ENCODE assay signal across 22 mouse cellular contexts in genomic region chr13:93683336-93683735, GRCm38 (mm10). TPM values are rescaled to one million over a fixed set of nuclear protein-coding genes. Genes with fewer than 3 reads are reported as not detected.
DNase-seq lines count a peak whose midpoint lies in the region; ATAC-seq and TF ChIP-seq lines count a peak whose summit lies in the region.
"Had no signal": no experiment of that assay in that cellular context is flagged by ENCODE, and none has a peak within 500 bp of the region (broad histone marks: within the 10 kb centered on the region; RNA-seq: fewer than 3 reads in every experiment).

No protein-coding gene starts in this region.

- peak; percentile 47 for DNase-seq in kidney, postnatal 0 days (ENCODE audit: low spot score)
- DNase-seq in kidney, adult 18-20 months, result no peak
- DNase-seq in 3T3-L1 (ENCODE audit: low read depth, low spot score) (peak; percentile 27), ES-CJ7 (ENCODE audit: low read depth, low spot score) (peak; percentile 22)
- DNase-seq in right cerebral cortex, postnatal 4 days, result no peak
- no peak for DNase-seq in thymus, postnatal 25 days
- DNase-seq in layer of hippocampus, adult 18-20 months (ENCODE audit: low spot score in 2 of 2), result no peak
- DNase-seq: adrenal gland, postnatal 14 days; cerebellum, adult 2 months; gastrocnemius, postnatal 25 days; kidney, adult 8-10 months; lung, adult 18-20 months; right cerebral cortex, postnatal 25 days had no signal

- H3K9ac ChIP-seq in kidney, postnatal 0 days (ENCODE audit: low read depth, low read length), result no peak overlapping the region
- H3K9ac ChIP-seq: embryonic facial prominence, embryonic 13.5 days; heart, embryonic 12.5 days; hindbrain, embryonic 15.5 days; limb, embryonic 15.5 days; midbrain, embryonic 15.5 days had no signal

- no peak overlapping the region for H3K4me2 ChIP-seq in kidney, postnatal 0 days (ENCODE audit: low read length)
- H3K4me2 ChIP-seq: embryonic facial prominence, embryonic 13.5 days; heart, embryonic 12.5 days; hindbrain, embryonic 15.5 days; limb, embryonic 15.5 days; midbrain, embryonic 15.5 days had no signal

- no peaks in the 10 kb centered on the region for H3K36me3 ChIP-seq in kidney, postnatal 0 days (ENCODE audit: insufficient read depth, low read length)
- H3K36me3 ChIP-seq: embryonic facial prominence, embryonic 13.5 days; heart, embryonic 12.5 days; hindbrain, embryonic 15.5 days; limb, embryonic 15.5 days; midbrain, embryonic 15.5 days had no signal

- H3K9me3 ChIP-seq in kidney, postnatal 0 days (replicated peaks; ENCODE audit: low read length), result no peaks in the 10 kb centered on the region
- H3K9me3 ChIP-seq: embryonic facial prominence, embryonic 13.5 days; hindbrain, embryonic 15.5 days; limb, embryonic 15.5 days; midbrain, embryonic 15.5 days had no signal

- no peaks in the 10 kb centered on the region for H3K27me3 ChIP-seq in kidney, postnatal 0 days (ENCODE audit: insufficient read depth, low read length)
- H3K27me3 ChIP-seq: embryonic facial prominence, embryonic 13.5 days; heart, embryonic 12.5 days; hindbrain, embryonic 15.5 days; limb, embryonic 15.5 days; midbrain, embryonic 15.5 days had no signal

- H3K4me3 ChIP-seq in kidney, postnatal 0 days (replicated peaks; ENCODE audit: low read depth, low read length), result no peak overlapping the region
- H3K4me3 ChIP-seq: embryonic facial prominence, embryonic 13.5 days; heart, embryonic 12.5 days; hindbrain, embryonic 15.5 days; limb, embryonic 15.5 days; midbrain, embryonic 15.5 days had no signal

- ATAC-seq in kidney, postnatal 0 days (replicated peaks; ENCODE audit: low FRiP score, low read depth), result no peak
- ATAC-seq in granulocyte monocyte progenitor cell, adult 5-6 weeks (replicated peaks; ENCODE audit: poor library complexity, severe bottlenecking), result peak; percentile 94
- ATAC-seq: activated CD4-positive, CD25-positive, alpha-beta regulatory T cell, adult 4 months; midbrain, embryonic 15.5 days had no signal

- no peak overlapping the region for H3K27ac ChIP-seq in kidney, postnatal 0 days
- H3K27ac ChIP-seq: embryonic facial prominence, embryonic 13.5 days; hindbrain, embryonic 15.5 days; limb, embryonic 15.5 days; midbrain, embryonic 15.5 days; stomach, postnatal 0 days had no signal

- H3K4me1 ChIP-seq in kidney, postnatal 0 days (replicated peaks; ENCODE audit: insufficient read depth, low read length), result no peaks in the 10 kb centered on the region
- H3K4me1 ChIP-seq: embryonic facial prominence, embryonic 13.5 days; heart, embryonic 12.5 days; hindbrain, embryonic 15.5 days; limb, embryonic 15.5 days; midbrain, embryonic 15.5 days had no signal

- TF ChIP-seq CTCF in kidney, postnatal 0 days (IDR thresholded peaks at IDR 0.05; ENCODE audit: low read depth), result no peak

RNA-seq across cellular contexts. Expression of gene Dmgdh, which starts 9.1 kb away (rescaled TPM):
- 5.9 and 6.7 TPM in 2 replicates for polyA plus RNA-seq in kidney, postnatal 0 days (2015; fragmentation: Nextera tagmentation; extraction: Ambion mirVana)
- total RNA-seq in granulocyte monocyte progenitor cell, adult 5-6 weeks (2014; fragmentation: Nextera tagmentation), result not detected in 2 replicates
- total RNA-seq in granulocyte monocyte progenitor cell, adult 5-6 weeks (2017), result not detected in 2 replicates
- under 1 TPM; 0.18 to 0.37 TPM for total RNA-seq in layer of hippocampus, adult 18-20 months (2021)
- total RNA-seq: gastrocnemius, postnatal 25 days; heart, postnatal 25 days had no signal
- polyA plus RNA-seq: activated CD4-positive, CD25-positive, alpha-beta regulatory T cell, adult 4 months had no signal

RNA-seq across cellular contexts. Expression of gene Bhmt2, which starts 9.2 kb away (rescaled TPM):
- polyA plus RNA-seq in kidney, postnatal 0 days (2015; fragmentation: Nextera tagmentation; extraction: Ambion mirVana), result 23.0 and 24.3 TPM in 2 replicates
- total RNA-seq in granulocyte monocyte progenitor cell, adult 5-6 weeks (2014; fragmentation: Nextera tagmentation), result not detected in 2 replicates
- total RNA-seq in granulocyte monocyte progenitor cell, adult 5-6 weeks (2017), result not detected in 2 replicates
- under 1 TPM; 0.25 to 0.38 TPM for total RNA-seq in layer of hippocampus, adult 18-20 months (2021)
- total RNA-seq: gastrocnemius, postnatal 25 days; heart, postnatal 25 days had no signal
- polyA plus RNA-seq: embryonic facial prominence, embryonic 13.5 days; limb, embryonic 15.5 days had no signal

RNA-seq across cellular contexts. Expression of gene Bhmt, which starts 45.6 kb away (rescaled TPM):
- polyA plus RNA-seq in kidney, postnatal 0 days (2015; fragmentation: Nextera tagmentation; extraction: Ambion mirVana), result 0.43 and 0.59 TPM in 2 replicates
- total RNA-seq in granulocyte monocyte progenitor cell, adult 5-6 weeks (2014; fragmentation: Nextera tagmentation), result not detected in 2 replicates
- total RNA-seq in granulocyte monocyte progenitor cell, adult 5-6 weeks (2017), result not detected in 2 replicates
- total RNA-seq in layer of hippocampus, adult 18-20 months (2021), result not detected
- total RNA-seq: gastrocnemius, postnatal 25 days; heart, postnatal 25 days had no signal
- polyA plus RNA-seq: cerebellum, adult 2 months; embryonic facial prominence, embryonic 13.5 days had no signal

Comparison
In these comparisons a context has a peak if more than half of its experiments do, and no peak if none do; other contexts are left out.
1. DNase-seq: peak in kidney, postnatal 0 days (single experiment), 3T3-L1 (single experiment) and ES-CJ7 (single experiment); none in kidney, adult 18-20 months (single experiment), right cerebral cortex, postnatal 4 days (single experiment), thymus, postnatal 25 days (single experiment) and layer of hippocampus, adult 18-20 months (0 of 2).